Mouse (Mus musculus) ovary, postnatal 10 days (tissue): ENCODE data around the gene Zfp93.

Source experiments
- DNase-seq: peaks from one replicate; pipeline ENCODE4 v3.0.0; 2022; ENCODE audit warnings: low spot score

Zfp93 gene

DNA sequence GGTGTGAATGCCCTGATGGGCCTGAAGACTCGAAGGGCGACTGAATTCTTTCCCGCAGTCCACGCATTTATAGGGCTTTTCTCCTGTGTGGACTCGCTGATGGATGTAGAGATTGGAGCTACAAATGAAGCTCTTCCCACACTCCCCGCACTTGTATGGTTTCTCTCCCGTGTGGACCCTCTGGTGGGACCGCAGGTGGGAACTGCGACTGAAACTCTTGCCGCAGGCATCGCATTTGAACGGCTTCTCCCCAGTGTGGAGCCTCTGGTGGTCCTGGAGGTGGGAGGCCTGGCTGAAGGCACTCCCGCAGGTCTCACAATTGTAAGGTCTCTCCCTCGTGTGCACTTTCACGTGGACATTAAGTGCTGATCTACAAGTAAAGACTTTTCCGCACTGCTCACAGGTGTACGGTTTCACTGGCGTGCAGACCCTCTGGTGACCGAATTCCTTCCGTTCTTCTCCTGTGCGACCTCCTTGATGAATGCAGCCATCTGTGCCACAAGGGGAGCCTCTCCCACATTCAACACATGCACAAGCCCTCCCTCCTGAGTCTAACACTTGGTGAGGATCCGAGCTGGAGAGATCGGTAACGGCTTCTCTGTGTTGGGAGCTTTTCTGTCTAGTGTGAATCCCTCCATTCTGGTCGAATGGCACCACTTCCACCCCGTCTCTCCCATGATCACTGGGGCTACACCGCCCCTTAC is 21.3 kb downstream of the Zfp93 start:
- no peak for DNase-seq

GRCm38 (mm10) chr7:24293061-24293851 is 23.0 kb downstream of the Zfp93 start:
- DNase-seq: no peak

DNA sequence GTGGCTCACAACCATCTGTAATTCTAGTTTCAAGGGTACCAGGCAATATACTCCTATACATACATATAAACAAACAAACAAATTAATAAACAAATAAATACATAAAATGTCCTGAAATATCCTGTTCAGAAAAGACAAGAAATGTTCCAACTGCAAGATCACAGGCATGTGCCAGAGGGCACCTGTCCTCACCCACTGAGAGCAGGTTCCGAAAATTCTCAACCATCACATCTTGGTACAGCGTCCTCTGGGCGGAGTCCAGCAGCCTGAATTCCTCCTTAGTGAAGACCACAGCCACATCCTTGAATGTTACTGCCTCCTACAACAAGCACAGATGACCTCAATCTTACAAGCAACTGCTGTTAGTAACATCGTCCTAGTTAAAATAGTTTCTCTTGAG is 24.5 kb downstream of the Zfp93 start:
- no peak for DNase-seq

DNA sequence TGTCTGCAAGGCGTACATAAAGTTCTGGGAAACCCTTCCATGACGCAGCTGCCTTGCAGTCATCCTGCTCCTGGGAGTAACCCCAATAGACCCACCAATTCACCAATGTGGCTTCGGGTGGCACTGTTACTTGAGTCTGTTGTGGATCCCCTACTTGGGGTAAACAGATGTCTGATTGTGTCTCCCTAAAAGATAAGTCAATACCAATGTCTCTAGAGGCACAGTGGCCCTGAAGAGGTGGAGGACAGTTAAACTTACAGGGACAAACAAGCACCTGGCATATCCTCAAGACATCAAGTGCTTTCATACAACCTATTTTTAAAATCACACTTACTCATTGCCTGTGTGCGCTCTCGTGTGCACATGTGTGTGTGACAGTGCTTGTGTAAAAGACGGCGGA is 25.2 kb downstream of the Zfp93 start:
- no peak for DNase-seq

DNA sequence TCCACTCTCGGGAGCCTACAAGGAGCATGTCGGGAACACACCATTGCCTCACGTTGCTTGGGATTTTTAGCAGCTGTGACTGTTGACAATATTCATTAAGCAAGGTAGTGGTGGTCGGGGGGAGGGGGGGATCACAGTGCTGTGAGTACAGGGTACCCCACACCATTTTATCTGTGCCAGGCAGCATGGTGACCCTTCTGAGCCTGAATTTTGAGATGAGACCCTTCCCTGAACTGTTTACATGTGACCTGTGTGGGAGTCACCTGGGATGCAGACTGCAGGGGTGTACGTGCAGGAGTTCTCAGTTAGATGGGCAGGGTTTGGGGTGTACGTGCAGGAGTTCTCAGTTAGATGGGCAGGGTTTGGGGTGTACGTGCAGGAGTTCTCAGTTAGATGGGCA is 26.2 kb downstream of the Zfp93 start:
- DNase-seq: no peak

DNA sequence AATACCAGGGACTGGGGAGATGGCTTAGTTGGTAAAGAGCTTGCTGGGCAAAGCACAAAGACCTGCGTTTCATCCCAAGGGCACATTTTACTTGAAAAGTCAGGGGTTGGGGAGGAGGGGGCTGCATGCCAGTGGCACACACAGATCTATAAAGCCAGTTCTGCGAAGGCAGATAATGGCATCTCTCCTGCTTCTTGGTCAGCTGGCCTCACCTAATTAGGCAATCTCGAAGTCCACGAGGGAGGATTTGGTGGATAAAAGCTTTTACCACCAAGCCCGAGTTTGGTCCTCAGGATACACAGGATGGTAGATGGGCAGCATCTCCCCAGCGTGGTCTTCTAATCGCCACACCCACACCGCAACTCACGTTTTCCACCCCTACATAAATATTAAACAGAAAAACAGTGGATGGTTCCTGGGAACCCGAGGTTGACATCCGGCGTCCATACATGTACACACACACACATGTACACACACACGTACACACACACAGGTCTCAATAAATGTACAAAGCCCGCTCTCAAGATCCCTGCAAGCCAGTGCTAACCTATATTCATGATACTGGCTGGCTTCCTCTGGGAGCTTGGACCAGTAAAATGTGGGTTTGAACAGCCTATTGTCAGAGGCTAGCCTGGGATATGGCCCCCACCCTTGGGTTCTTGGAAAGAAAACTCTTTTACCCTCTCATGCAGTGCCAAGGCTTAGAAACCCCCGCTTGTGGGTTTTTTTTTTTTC is 27.3 kb downstream of the Zfp93 start:
- no peak for DNase-seq

- DNase-seq: no peak
Measured at GRCm38 (mm10) chr7:24298635-24298972, 28.4 kb downstream of the Zfp93 start.

DNA sequence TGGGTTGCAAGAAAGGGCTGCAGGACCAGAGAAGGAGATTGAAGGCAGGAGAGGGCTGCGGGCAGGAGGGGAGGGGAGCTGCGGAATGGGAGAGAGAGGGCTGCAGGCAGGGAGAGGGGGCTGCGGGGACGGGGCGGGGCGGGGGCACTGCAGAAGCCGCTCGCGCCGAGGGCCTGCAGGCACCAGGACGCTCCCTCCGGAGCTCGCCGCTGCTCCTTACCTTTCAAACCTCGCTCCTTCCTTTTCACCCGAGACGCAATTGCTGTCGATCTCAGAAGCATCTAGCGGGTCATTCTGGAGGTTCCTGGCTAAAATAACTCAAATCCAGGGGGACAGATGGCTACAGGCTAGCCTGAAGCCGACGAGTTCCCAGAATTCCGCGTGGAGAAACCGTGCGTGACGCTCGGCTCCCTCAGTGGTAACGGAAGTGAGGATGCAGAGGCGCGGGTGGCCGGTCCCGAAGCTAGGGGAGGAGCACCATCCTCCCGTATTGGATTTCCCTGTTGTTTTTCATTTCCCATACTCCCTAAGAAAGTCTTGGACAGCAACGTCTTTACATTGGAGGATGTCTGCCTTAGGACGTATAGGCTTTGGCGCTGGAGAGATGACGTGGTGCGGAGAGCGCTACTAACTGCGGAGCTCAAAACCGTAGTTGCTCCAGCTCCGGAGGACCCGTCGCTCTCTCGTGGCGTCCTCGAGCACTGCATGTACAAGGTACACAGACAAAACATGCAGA is 28.9 kb downstream of the Zfp93 start:
- peak; percentile 57 for DNase-seq

- DNase-seq: no peak
Measured at GRCm38 (mm10) chr7:24299823-24300481, 29.7 kb downstream of the Zfp93 start.

DNA sequence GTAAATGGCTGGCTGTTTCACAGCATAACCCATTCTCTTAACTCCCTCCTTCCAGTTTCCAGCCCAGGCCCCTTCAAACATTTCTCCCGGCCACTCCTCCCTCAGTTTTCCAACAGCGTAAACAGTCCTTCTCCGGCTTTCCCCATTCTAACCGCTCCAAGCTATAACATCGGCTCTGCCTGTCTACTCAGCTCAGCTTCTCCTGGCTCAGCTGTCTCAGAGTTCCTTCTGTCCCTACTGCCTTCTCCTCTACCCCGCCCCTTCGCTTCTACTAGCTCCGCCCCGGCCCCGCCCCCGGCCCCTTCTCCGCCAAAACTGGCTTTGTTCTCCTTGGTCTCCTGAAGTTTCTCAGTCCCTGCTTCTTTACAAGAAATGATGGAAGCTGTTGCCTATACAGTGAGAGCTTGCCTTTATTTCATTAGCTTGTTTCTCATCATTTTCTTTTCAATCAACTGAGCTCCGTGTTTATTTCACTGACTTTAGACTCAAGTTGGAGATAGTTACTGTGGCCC is 30.6 kb downstream of the Zfp93 start, which contains the start of gene Zfp61:
Gene Zfp61 (minus strand): TSS at position 462 of the 512 bp plus-strand sequence.
- DNase-seq: no peak

- DNase-seq: no peak
Measured at GRCm38 (mm10) chr7:24315726-24316566, 45.7 kb downstream of the Zfp93 start.

- peak; percentile 80 for DNase-seq
Measured at GRCm38 (mm10) chr7:24316567-24317092, 46.4 kb downstream of the Zfp93 start, which contains the start of gene Zfp94. Zfp94 (minus strand) TSS chr7:24316666.

DNA sequence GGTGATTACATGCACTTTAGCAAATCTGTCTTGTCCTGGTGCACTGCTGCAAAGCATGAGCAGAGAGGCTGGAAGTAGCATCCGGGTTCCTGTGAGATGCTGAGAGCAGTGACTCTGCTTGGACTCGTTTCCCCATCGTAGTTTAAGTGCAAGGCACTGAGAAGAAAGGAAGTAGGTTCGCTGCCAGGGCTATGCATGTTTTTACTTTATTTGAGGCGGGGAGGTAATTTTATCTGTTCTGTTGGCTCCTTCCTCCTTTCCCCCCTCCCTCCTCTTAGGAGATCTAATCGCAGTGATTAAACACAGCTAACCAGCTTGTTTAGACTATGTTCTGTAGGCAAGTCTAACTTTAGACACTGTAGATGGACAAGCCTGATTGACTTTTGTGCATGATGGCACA is 48.7 kb downstream of the Zfp93 start:
- no peak for DNase-seq

- DNase-seq: no peak
Measured at GRCm38 (mm10) chr7:24322593-24322992, 52.4 kb downstream of the Zfp93 start.

DNA sequence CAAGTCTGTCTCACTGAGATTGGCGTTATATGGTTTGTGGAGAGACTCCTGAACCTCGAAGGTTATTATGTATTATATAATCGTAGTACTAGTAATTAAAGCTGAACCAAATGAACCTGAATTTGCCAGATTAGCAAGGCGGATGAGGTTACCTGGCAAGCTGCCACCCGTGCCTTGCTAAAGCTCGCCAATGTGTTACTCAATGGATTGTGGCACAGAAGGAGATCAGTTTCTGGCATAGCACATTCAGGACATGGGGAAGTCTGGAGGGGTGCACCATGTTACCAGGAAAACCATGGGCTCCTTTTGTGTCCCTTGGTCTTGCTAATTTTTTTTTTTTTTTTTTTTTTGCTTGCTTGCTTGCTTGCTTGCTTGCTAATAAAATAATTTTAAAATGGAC is 55.0 kb downstream of the Zfp93 start:
- no peak for DNase-seq

DNA sequence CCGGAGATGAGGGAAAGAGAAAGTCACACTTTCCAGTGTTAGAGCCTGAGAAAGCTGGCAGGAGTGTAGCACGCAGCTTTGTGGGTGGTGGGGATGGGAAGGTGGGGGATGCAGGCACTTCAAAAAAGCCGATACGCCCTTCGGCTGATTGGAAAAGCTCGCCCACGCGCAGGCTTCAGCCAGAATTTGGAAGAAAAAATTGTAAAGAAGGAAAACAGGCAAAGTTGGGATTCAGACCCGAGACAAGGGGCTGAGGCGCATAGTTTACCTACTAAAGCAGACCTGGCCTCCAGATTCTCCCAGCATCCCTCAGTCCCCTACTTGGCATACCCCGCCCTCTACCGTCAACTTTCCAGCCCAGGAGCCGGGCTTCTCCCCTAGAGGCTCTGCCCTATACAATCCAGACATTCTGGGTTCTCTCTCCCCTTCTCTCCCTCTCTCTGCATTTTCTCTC is 55.5 kb downstream of the Zfp93 start:
- DNase-seq: no peak

GRCm38 (mm10) chr7:24326273-24327135 is 56.3 kb downstream of the Zfp93 start:
- DNase-seq: no peak
